Mouse (Mus musculus): Measurements from ENCODE around the gene Kcng1.

DNA sequence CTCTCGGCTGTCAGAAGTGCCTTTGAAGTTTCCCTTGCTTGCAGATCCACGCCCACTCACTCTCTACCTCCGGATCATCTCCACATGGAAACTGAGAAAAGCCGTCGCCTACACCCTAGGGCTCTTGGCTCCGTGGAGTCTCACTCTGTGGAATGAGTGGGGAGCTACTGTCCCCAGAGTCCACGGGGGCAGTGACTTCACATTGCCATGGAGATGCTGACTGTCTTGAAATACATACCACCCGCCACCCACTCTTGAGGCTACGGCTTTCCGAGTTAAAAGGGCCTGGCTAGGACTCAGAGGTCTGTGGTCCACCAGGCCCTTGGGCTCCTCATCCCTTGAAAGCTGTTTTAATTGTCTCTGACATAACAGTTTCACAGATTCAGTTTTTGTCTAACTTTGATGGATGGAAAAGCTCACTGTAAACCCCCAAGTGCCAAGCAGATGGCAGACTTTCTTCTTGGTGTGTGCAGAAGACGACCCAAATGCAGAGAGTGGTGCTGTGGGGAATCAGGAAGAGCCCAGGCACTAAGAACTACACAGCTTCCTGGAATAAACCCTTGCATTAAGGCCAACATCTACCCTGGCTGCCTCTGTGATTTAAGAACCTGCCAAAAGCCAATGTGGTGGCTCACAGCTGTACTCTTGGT is 49.0 kb upstream of the Kcng1 start:
- TF ChIP-seq CTCF (IDR thresholded peaks at IDR 0.05; ENCODE audit: low read depth), result no peak
- TF ChIP-seq EP300 (IDR thresholded peaks at IDR 0.05; ENCODE audit: low read depth), result no peak

All from heart, postnatal 0 days (tissue).